Mouse (Mus musculus) forebrain, postnatal 0 days (tissue): ENCODE data around the gene Stk4. TPM values are rescaled to one million over a fixed set of nuclear protein-coding genes. Genes with fewer than 3 reads are reported as not detected.
A peak's percentile ranks its signal among the peaks of the same experiment; 100 is the strongest.

Experiments
- ATAC-seq: fragments of 200-750 bp; cut with Nextera tagmentation; 2 replicates; pipeline ENCODE4 v1.8.0; 2017; ENCODE audit warnings: mild to moderate bottlenecking, moderate library complexity
- DNase-seq: peaks from one replicate; pipeline ENCODE4 v3.0.0-alpha.2; 2015
- H3K27ac ChIP-seq: fragments of 300-500 bp; sonication (generic); 2 replicates; pipeline ENCODE4 v1.5.1; 2014; ENCODE audit warnings: low read depth, mild to moderate bottlenecking, antibody characterized with exemption, low read length, moderate library complexity, mixed read lengths
- H3K27me3 ChIP-seq: fragments of 300-500 bp; sonication (generic); 2 replicates; pipeline ENCODE4 v1.6.1; 2014; ENCODE audit warnings: mild to moderate bottlenecking, low read length, mixed read lengths; ENCODE audit not compliant: insufficient read depth
- H3K36me3 ChIP-seq: fragments of 300-500 bp; sonication (generic); 2 replicates; pipeline ENCODE4 v1.6.1; 2014; ENCODE audit warnings: mild to moderate bottlenecking, moderate library complexity; ENCODE audit not compliant: insufficient read depth
- H3K4me1 ChIP-seq: fragments of 300-500 bp; sonication (generic); 2 replicates; pipeline ENCODE4 v1.6.1; 2014; ENCODE audit warnings: antibody characterized with exemption; ENCODE audit not compliant: insufficient read depth
- H3K4me2 ChIP-seq: fragments of 300-500 bp; sonication (generic); 2 replicates; pipeline ENCODE4 v1.6.1; 2014; ENCODE audit warnings: low read depth, mild to moderate bottlenecking, moderate library complexity
- H3K4me3 ChIP-seq: fragments of 300-500 bp; sonication (generic); 2 replicates; pipeline ENCODE4 v1.5.1; 2014; ENCODE audit warnings: low read depth, low read length, mixed read lengths
- H3K9ac ChIP-seq: fragments of 300-500 bp; sonication (generic); 2 replicates; pipeline ENCODE4 v1.6.1; 2014; ENCODE audit warnings: mild to moderate bottlenecking
- H3K9me3 ChIP-seq: fragments of 300-500 bp; sonication (generic); 2 replicates; pipeline ENCODE4 v1.6.1; 2016; ENCODE audit warnings: low read length
- CTCF ChIP-seq: sonication (generic); IDR thresholded peaks from 2 replicates; pipeline ENCODE4 v1.5.1; 2016; ENCODE audit warnings: antibody characterized with exemption, control low read depth, low read depth
- WGBS: fragments of 180-500 bp; shearing (Covaris S2); extraction: QIAGEN DNeasy Blood & Tissue Kit; methylation state at CpG from one replicate; pipeline ENCODE4 v1.1.7; 2014; 5-methylcytosine and 5-hydroxymethylcytosine counted together
- polyA plus RNA-seq: library from polyadenylated mRNA; unstranded; fragments of >200 nt; fragmentation: Nextera tagmentation; extraction: Ambion mirVana; gene quantifications from 2 replicates; pipeline ENCODE4 v1.2.1, GENCODE M21; 2015
- total RNA-seq: library from RNA; depleted of rRNA; stranded (reverse); fragments of >200 nt; gene quantifications from 2 replicates; pipeline ENCODE4 v1.2.3, GENCODE M21; 2014

Stk4 gene
- total and polyA plus RNA-seq, 2 experiments from 2014 or later = 19.3 to 36.1 TPM

- WGBS = 97% methylated on average over 10 of the region's 10 CpGs
Measured at GRCm38 (mm10) chr2:164081577-164081976, 11.5 kb downstream of the Stk4 start.

GRCm38 (mm10) chr2:164082175-164082574, 12.1 kb downstream of the Stk4 start:
- WGBS = 94% methylated on average over 10 of the region's 10 CpGs
- ATAC-seq (no peak), DNase-seq (no peak)
- Histone ChIP-seq H3K4me2 (no peak overlapping the region), H3K9ac (no peak overlapping the region), H3K4me1 (no peaks in the 10 kb centered on the region), H3K27ac (no peak overlapping the region), H3K9me3 (no peaks in the 10 kb centered on the region), H3K27me3 (no peaks in the 10 kb centered on the region), H3K4me3 (no peak overlapping the region), H3K36me3 (peaks cover 61% of the 10 kb centered on the region)
- TF ChIP-seq CTCF = no peak

More at GRCm38 (mm10) chr2:164081577-164081976, 11.5 kb downstream of the Stk4 start:
- no peaks in the 10 kb centered on the region for H3K27me3 ChIP-seq
- ATAC-seq (no peak), DNase-seq (no peak)
- no peak for TF ChIP-seq CTCF
- H3K36me3 ChIP-seq = peaks cover 56% of the 10 kb centered on the region
- H3K27ac ChIP-seq = no peak overlapping the region
- H3K4me3 ChIP-seq = no peak overlapping the region
- no peaks in the 10 kb centered on the region for H3K4me1 ChIP-seq
- H3K9ac ChIP-seq = no peak overlapping the region
- no peaks in the 10 kb centered on the region for H3K9me3 ChIP-seq
- H3K4me2 ChIP-seq = no peak overlapping the region

- no peak overlapping the region for H3K9ac ChIP-seq
- ATAC-seq = no peak
- no peak overlapping the region for H3K4me3 ChIP-seq
- DNase-seq = no peak
- no peak overlapping the region for H3K4me2 ChIP-seq
- no peaks in the 10 kb centered on the region for H3K4me1 ChIP-seq
- 93% methylated on average over 19 of the region's 19 CpGs for WGBS
- no peak for TF ChIP-seq CTCF
- H3K27me3 ChIP-seq = no peaks in the 10 kb centered on the region
- H3K36me3 ChIP-seq = peaks cover 66% of the 10 kb centered on the region
- H3K9me3 ChIP-seq = no peaks in the 10 kb centered on the region
- no peak overlapping the region for H3K27ac ChIP-seq
Measured at GRCm38 (mm10) chr2:164083609-164084341, 13.7 kb downstream of the Stk4 start.

DNA sequence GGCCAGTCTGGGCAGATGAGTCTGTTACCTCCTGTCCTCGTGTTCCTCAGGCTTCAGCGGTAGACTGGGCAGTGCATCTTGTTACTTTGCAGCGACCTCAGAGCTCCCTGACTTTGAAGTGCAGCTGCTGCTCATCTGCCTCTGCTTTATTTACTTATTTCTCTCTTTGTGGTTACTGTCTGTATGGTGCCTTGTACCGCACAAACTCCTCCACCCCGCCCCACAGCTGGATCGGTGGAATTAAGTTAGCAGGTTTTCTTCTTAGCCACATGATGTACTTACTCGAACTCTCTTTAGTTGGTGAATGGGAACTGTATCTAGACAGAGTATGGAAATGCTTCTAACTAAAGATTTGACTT, 14.2 kb downstream of the Stk4 start:
- Histone ChIP-seq H3K27ac (no peak overlapping the region), H3K9me3 (no peaks in the 10 kb centered on the region), H3K27me3 (no peaks in the 10 kb centered on the region), H3K4me3 (no peak overlapping the region), H3K9ac (no peak overlapping the region), H3K4me2 (no peak overlapping the region), H3K4me1 (no peaks in the 10 kb centered on the region), H3K36me3 (peaks cover 71% of the 10 kb centered on the region)
- ATAC-seq (no peak), DNase-seq (no peak)
- WGBS = 95% methylated on average over 7 of the region's 7 CpGs
- TF ChIP-seq CTCF = no peak

GRCm38 (mm10) chr2:164087416-164088017, 17.4 kb downstream of the Stk4 start:
- Histone ChIP-seq H3K4me1 (no peaks in the 10 kb centered on the region), H3K9ac (no peak overlapping the region), H3K4me3 (no peak overlapping the region), H3K4me2 (no peak overlapping the region), H3K27me3 (no peaks in the 10 kb centered on the region), H3K27ac (no peak overlapping the region), H3K36me3 (peaks cover 40% of the 10 kb centered on the region), H3K9me3 (no peaks in the 10 kb centered on the region)
- no peak for ATAC-seq
- no peak for TF ChIP-seq CTCF
- no peak for DNase-seq
- WGBS = 90% methylated on average over 6 of the region's 6 CpGs

DNA sequence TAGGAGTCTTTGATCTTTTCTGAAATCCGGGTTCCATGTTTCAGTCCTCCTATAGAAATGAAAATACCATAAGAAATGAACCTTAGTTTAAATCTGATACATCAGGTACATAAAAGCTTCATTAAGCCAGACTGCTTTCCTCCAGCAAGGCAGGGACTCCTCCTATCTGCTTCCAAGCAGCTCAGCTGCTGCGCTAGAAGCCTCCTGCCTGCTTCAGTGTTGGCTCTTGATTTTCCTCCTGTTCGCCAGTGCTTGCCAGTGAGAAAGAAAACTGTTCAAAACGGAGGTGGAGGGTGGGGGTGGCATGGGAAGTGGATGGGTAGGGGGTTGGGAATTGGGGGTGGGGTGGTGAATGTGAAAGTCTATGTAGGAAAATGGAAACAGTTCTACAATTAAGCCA, 19.4 kb downstream of the Stk4 start:
- Histone ChIP-seq H3K4me1 (no peaks in the 10 kb centered on the region), H3K36me3 (peaks cover 23% of the 10 kb centered on the region), H3K4me3 (no peak overlapping the region), H3K4me2 (no peak overlapping the region), H3K9ac (no peak overlapping the region), H3K9me3 (no peaks in the 10 kb centered on the region), H3K27me3 (no peaks in the 10 kb centered on the region), H3K27ac (no peak overlapping the region)
- ATAC-seq (no peak), DNase-seq (peak; percentile 26)
- 73% methylated on average over 4 of the region's 4 CpGs for whole genome bisulfite sequencing
- no peak for TF ChIP-seq CTCF

- 84% methylated on average over 7 of the region's 7 CpGs for WGBS
- H3K9ac ChIP-seq = no peak overlapping the region
- H3K4me3 ChIP-seq = no peak overlapping the region
- no peak overlapping the region for H3K4me2 ChIP-seq
- no peak for ATAC-seq
- no peaks in the 10 kb centered on the region for H3K9me3 ChIP-seq
- no peaks in the 10 kb centered on the region for H3K4me1 ChIP-seq
- no peak overlapping the region for H3K27ac ChIP-seq
- H3K27me3 ChIP-seq = no peaks in the 10 kb centered on the region
- H3K36me3 ChIP-seq = peaks cover 19% of the 10 kb centered on the region
- DNase-seq = no peak
- TF ChIP-seq CTCF = no peak
Measured at GRCm38 (mm10) chr2:164094152-164094551, 24.0 kb downstream of the Stk4 start.
